Mouse (Mus musculus) embryonic fibroblast, embryonic 13.5 days (primary cell): ENCODE results near the gene Cd37. TPM values are rescaled to one million over a fixed set of nuclear protein-coding genes. Genes with fewer than 3 reads are reported as not detected.
A peak's percentile ranks its signal among the peaks of the same experiment; 100 is the strongest.

Experiments used
- H3K27ac ChIP-seq: 2 replicates; pipeline ENCODE4 v1.5.1; 2012; ENCODE audit warnings: low read length, control low read depth, inconsistent platforms; ENCODE audit not compliant: insufficient read depth
- H3K4me1 ChIP-seq: 2 replicates; pipeline ENCODE4 v1.6.1; 2011; ENCODE audit warnings: low read length; ENCODE audit not compliant: control insufficient read depth, insufficient read depth
- H3K4me3 ChIP-seq: 2 replicates; pipeline ENCODE4 v1.5.1; 2011; ENCODE audit warnings: mild to moderate bottlenecking, control low read depth, low read length; ENCODE audit not compliant: insufficient read depth
- CTCF ChIP-seq: IDR thresholded peaks from 2 replicates; pipeline ENCODE4 v1.5.1; 2011; ENCODE audit warnings: mild to moderate bottlenecking, control low read depth, low read length, moderate library complexity, borderline replicate concordance; ENCODE audit not compliant: insufficient read depth
- POLR2A ChIP-seq: IDR thresholded peaks from 2 replicates; pipeline ENCODE4 v1.6.1; 2011; ENCODE audit warnings: low read depth, mild to moderate bottlenecking, control low read depth, low read length, moderate library complexity
- polyA plus RNA-seq: library from polyadenylated mRNA; stranded (reverse); fragments of >200 nt; gene quantifications from 2 replicates; pipeline ENCODE4 v1.2.4, GENCODE M21; 2011; ENCODE audit warnings: low read depth; ENCODE audit not compliant: missing spikeins, insufficient read length

Gene Cd37
- polyA plus RNA-seq: 0.86 TPM in 1 of 2 replicates, not detected in the other

DNA sequence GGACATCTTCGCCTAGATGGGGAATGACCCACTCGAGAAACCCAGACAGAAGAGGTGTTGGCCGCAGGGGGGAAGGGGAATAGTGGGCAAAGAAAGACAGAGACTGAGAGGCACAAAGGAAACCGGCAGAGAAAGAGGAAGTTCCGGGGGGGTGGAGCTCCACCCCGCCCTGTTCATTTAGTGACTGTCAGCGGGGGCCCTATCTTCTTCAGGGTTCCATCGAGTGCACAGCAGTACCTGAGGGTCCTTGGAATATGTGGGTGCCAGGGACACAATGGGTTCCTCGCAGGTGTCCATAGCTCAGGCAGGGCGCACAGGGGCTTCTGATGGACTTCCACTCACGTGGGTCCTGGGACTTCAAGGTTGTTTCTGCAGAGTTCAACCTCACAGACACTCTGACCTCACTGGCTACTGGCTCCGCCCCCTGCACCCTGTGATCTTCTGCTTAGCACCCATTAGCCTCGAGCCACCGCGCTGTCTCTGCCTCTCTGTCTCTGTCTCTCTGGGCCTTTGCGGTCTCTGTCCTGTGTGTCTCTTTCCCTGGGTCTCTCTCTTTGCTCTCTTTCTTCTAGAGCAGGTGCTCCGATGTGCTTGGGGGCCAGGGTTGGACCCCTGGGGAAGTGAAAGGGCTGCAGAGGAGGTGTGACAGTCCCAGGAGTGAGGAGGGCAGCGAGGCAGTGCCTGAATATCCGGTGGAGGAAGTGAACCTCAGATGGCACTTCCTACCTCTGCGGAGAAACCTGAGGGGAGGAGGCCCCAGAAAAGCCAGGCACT is at the start of gene Cd37:
Gene Cd37, minus strand, starts transcription at position 393 of the 774 bp plus-strand sequence.
- H3K4me1 ChIP-seq: no peaks in the 10 kb centered on the region
- no peak within 1 kb of the TSS for H3K27ac ChIP-seq
- H3K4me3 ChIP-seq: no peak within 1 kb of the TSS
- no peak for TF ChIP-seq POLR2A
- TF ChIP-seq CTCF: no peak

DNA sequence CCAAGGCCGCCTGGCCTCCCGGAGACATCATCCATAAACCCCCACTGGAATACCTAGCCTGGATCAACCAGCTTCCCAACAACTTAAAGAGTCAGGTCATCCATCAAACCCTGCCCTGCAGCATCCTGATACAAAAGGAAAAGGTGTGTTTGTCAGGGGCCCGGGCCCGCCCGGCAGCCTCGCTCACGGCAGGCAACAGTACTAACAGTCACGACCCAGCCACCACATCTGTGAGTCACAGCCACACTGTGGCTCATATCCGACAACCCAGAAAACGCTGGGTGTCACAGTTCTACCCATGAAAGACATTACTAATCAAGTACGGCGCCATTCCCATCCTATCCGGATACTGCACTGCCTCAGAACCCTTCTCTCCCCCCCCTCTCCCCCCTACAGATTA is 47.6 kb upstream of the Cd37 start:
- no peaks in the 10 kb centered on the region for H3K4me1 ChIP-seq
- no peak for TF ChIP-seq POLR2A
- no peak for TF ChIP-seq CTCF
- H3K27ac ChIP-seq: no peak overlapping the region
- no peak overlapping the region for H3K4me3 ChIP-seq

DNA sequence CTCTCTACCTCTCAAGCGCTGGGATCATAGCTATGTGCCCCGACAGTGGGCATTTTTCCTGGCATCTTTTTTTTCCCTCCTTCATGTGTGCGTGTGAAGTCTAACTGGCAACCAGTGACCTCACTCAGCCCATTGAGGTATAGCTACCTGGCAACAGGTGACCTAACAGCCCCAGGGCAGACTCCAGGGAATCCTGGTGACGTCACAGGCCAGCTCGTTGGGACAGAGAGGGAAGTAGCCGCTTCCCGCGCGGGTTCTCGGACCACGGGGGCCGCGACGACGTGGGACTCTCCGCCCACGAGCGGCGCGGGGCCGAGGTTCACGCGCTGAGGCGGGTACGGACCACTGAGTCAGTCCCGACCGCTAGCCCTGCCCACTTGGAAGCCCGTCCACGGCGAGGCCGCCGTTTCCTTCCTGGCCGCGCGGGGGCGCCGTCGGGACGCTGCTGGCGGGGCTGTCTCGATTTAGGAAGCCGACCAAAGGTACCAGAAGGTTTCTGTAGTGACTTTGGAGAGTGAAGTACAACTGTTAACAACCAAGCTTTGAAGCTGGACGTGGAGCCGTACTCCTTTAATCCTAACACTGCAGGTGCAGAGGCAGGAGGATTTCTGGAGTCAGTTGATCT is 38.3 kb upstream of the Cd37 start, which contains the start of gene Slc6a21:
Gene Slc6a21, plus strand, starts transcription at position 378 of the 625 bp plus-strand sequence.
- no peak within 1 kb of the TSS for H3K27ac ChIP-seq
- H3K4me1 ChIP-seq: no peaks in the 10 kb centered on the region
- peak within 1 kb of the TSS; percentile 28 for H3K4me3 ChIP-seq
- TF ChIP-seq POLR2A (no peak), CTCF (peak; percentile 77)

DNA sequence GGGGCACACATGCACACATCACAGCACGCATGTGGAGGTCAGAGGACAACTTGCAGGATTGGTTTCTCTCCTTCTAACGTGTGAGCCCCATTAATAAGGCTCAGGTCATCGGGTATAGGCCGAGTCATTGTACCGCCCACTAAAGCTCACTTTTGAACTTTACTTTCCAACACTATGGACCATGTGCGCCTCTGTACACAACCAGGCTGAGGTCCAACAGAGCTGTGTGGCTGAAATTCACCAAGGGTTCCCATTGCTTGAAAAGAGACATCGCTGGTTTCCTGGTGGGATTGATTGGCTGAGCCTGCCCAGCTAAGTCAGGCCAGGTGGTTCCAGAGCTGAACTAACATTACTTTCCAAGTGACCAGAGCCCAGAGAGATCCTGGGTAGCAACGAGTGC is 34.8 kb upstream of the Cd37 start:
- no peak for TF ChIP-seq POLR2A
- TF ChIP-seq CTCF: no peak
- Histone ChIP-seq H3K27ac (no peak overlapping the region), H3K4me1 (no peaks in the 10 kb centered on the region), H3K4me3 (no peak overlapping the region)

DNA sequence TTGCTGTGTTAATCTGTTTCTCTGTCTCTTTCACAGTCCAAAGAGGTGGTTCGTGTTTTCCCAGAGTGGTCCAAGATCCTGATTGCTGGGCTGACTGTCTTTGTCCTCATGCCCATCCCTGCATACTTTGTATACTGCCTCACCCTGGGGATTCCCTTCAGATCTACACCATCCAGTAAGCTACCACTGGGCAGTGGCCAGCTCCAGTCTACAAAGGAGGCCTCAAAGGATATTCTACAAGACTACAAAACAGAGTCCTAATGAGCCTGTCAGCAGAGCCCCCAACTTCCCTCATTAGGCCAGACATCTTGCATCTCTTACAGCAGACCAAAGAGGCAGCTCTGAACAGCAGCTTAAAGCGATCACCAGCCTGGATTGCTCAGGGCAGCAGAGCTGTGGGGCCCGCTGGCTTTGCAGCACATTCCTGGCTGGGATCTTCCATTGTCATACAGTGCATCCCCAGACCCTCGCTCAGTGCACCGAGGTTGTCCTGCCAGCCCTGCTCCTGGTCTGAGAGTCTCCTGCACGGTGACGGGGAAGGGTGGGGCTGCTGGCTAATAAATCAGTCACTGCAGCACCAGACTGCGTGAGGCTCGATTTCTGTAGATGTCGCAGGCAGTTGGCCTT is 34.0 kb upstream of the Cd37 start:
- H3K27ac ChIP-seq: no peak overlapping the region
- no peaks in the 10 kb centered on the region for H3K4me1 ChIP-seq
- H3K4me3 ChIP-seq: no peak overlapping the region
- no peak for TF ChIP-seq CTCF

DNA sequence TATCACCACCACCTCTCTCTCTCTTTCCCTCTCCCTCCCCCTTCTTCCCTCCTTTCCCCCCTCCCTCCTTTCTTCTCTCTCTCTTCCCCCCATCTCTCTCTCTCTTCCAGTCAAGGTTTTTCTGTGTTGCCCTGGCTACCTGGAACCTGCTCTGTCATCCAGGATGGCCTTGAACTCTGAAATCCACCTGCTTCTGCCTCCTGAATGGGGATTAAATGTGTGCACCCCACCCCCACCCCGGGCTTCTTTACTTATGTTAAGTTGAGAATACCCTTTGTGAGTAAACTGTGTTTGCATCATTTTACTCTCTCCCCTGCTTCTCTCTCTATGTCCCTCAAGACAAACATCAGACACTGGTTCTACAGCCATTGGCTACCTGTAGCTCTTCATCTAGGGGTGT is 26.6 kb upstream of the Cd37 start:
- Histone ChIP-seq H3K4me3 (no peak overlapping the region), H3K27ac (no peak overlapping the region), H3K4me1 (no peaks in the 10 kb centered on the region)
- no peak for TF ChIP-seq POLR2A
- no peak for TF ChIP-seq CTCF

DNA sequence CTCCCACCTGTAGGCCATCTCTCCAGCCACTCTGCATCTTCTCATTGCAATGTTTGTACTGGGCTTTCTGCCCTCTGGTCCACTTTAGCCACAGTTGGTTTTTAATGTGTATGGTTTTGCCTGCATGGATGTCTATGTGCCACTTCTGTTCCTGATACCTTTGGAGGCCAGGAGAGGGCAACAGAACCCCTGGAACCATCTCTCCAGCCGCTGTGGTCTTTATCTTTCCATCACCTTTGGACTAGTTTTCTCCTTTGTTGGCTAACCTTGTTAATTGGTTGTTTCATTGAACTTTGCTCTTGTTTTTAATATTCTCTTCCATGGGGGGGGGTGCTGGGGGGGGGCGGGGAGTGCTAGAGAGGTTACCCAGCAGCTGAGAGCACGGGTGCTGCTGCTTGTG is 25.4 kb upstream of the Cd37 start:
- H3K4me1 ChIP-seq: no peaks in the 10 kb centered on the region
- TF ChIP-seq POLR2A (no peak), CTCF (no peak)

DNA sequence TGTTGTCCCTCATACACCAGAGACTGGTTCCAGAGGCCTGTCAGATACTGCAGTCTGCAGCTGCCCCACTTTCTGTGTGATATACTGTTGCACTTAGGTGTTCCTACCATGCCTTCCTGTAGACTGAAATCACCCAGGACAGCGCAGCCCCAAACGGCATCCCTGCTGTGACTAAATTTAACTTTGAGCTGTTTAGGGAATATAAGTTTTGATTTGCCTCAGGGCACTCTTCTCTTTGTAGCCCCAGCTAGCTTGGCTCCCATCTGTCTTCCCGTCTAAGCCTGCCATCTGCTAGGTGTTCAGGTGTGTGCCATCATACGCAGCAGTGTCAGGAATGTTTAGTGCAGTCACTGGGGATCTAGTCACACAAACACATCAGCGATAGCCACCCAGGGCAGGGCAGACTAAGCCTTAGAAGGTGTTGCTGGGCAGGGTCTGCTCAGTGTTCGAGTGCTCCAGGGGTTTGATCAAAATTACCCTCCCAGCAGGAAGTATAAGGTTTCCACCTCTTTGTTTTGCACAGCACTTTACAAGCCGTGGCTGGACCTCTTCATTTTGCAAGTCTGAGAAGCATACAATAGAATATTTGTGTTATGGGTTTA is 24.2 kb upstream of the Cd37 start:
- no peak overlapping the region for H3K27ac ChIP-seq
- H3K4me3 ChIP-seq: no peak overlapping the region
- no peaks in the 10 kb centered on the region for H3K4me1 ChIP-seq
- TF ChIP-seq POLR2A (no peak), CTCF (no peak)

More for the DNA sequence above, 25.4 kb upstream of the Cd37 start:
- Histone ChIP-seq H3K4me3 (no peak overlapping the region), H3K27ac (no peak overlapping the region)

DNA sequence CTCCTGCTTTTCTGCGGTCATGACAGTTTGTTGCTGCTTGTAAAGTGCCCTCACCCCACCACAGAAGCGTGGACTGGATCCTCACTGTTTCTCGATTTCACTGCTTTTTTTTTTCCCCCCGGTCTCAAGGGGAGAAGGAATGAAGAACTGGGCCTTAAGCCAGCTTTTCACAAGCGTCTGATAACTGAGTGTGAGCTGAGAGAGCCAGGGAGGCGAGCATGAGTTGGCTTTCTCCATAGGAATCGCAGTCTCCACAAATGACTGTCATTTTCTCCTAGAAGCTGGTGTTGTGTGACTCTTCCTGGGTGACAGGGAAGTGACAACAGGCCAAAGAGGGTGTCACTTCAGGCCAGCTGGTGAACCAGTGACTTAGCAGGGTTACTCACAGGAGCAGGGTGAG is 23.4 kb upstream of the Cd37 start:
- no peak for TF ChIP-seq CTCF
- no peak for TF ChIP-seq POLR2A
- Histone ChIP-seq H3K4me3 (no peak overlapping the region), H3K27ac (no peak overlapping the region), H3K4me1 (no peaks in the 10 kb centered on the region)
